Mouse (Mus musculus) intestine, embryonic 15.5 days (tissue): ENCODE measurements around the gene Hfe2. TPM values are rescaled to one million over a fixed set of nuclear protein-coding genes. Genes with fewer than 3 reads are reported as not detected.

ENCODE experiments used
- ATAC-seq: fragments of 200-750 bp; cut with Nextera tagmentation; 2 replicates; pipeline ENCODE4 v1.8.0; 2017; ENCODE audit warnings: moderate TSS enrichment, moderate library complexity
- H3K27ac ChIP-seq: fragments of 300-500 bp; sonication (generic); 2 replicates; pipeline ENCODE4 v1.5.1; 2015; ENCODE audit warnings: mild to moderate bottlenecking, inconsistent platforms
- H3K27me3 ChIP-seq: fragments of 300-500 bp; sonication (generic); replicated peaks from 2 replicates; pipeline ENCODE4 v1.6.1; 2015; ENCODE audit warnings: inconsistent platforms
- H3K36me3 ChIP-seq: fragments of 300-500 bp; sonication (generic); 2 replicates; pipeline ENCODE4 v1.6.1; 2015; ENCODE audit warnings: inconsistent platforms
- H3K4me1 ChIP-seq: fragments of 300-500 bp; sonication (generic); replicated peaks from 2 replicates; pipeline ENCODE4 v1.6.1; 2015; ENCODE audit warnings: inconsistent platforms
- H3K4me2 ChIP-seq: fragments of 300-500 bp; sonication (generic); replicated peaks from 2 replicates; pipeline ENCODE4 v1.6.1; 2015; ENCODE audit warnings: mild to moderate bottlenecking, inconsistent platforms
- H3K4me3 ChIP-seq: fragments of 300-500 bp; sonication (generic); replicated peaks from 2 replicates; pipeline ENCODE4 v1.5.1; 2015; ENCODE audit warnings: inconsistent platforms
- H3K9ac ChIP-seq: fragments of 300-500 bp; sonication (generic); 2 replicates; pipeline ENCODE4 v1.6.1; 2015; ENCODE audit warnings: inconsistent platforms
- H3K9me3 ChIP-seq: fragments of 300-500 bp; sonication (generic); 2 replicates; pipeline ENCODE4 v1.6.1; 2016; ENCODE audit warnings: inconsistent platforms
- WGBS: fragments of 180-500 bp; shearing (Covaris S2); methylation state at CpG from one replicate; pipeline ENCODE4 v1.1.7; 2015; 5-methylcytosine and 5-hydroxymethylcytosine counted together
- polyA plus RNA-seq: library from polyadenylated mRNA; unstranded; fragments of >200 nt; fragmentation: Nextera tagmentation; extraction: Ambion mirVana; gene quantifications from 2 replicates; pipeline ENCODE4 v1.2.1, GENCODE M21; 2015

Gene Hfe2
- polyA plus RNA-seq, 1 experiment from 2014 or later = 0.29 TPM

DNA sequence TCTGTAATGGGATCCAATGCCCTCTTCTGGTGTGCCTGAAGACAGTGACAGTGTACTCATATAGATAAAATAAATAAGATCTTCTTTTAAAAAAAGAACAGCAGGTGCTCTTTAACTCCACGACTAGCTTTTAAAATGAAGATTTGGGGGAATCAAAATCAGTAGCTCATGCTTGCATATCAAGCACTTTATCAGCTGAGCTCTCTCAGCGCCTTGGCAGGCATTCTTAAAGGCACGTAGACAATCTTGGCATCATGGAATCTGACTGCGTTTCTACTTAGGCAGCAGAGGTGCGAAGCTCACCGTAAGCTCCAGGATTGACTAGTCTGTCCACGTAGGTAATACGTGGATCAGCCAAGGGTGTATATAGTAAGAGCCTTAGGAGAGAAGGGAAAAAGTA lies 17.6 kb downstream of the Hfe2 start:
- Histone ChIP-seq H3K4me3 (no peak overlapping the region), H3K9me3 (no peaks in the 10 kb centered on the region), H3K27me3 (no peaks in the 10 kb centered on the region), H3K27ac (no peak overlapping the region), H3K4me1 (no peaks in the 10 kb centered on the region), H3K9ac (no peak overlapping the region), H3K4me2 (no peak overlapping the region), H3K36me3 (no peaks in the 10 kb centered on the region)
- 79% methylated on average over 8 of the region's 8 CpGs for WGBS
- ATAC-seq = no peak

DNA sequence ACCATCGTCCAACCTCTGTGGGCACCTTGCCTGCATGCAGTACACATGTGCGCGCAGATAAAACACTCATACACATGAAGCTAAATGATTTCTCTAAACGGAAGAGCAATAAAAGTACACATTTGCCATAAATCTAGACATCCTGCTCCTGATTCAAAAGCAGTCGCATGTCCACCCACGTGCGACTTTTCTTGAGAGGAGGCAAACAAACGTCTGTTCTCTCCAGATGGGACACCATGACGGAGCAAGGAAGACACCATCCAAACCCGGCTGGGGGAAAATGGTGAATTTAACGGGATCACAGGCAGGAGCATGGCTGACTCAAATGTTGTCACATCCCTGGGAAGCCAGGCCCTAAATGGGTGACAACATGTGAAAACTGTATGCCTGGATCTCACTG lies 18.4 kb downstream of the Hfe2 start:
- H3K9me3 ChIP-seq = no peaks in the 10 kb centered on the region
- H3K27ac ChIP-seq = no peak overlapping the region
- no peak for ATAC-seq
- no peaks in the 10 kb centered on the region for H3K36me3 ChIP-seq
- no peak overlapping the region for H3K4me3 ChIP-seq
- H3K4me1 ChIP-seq = no peaks in the 10 kb centered on the region
- no peak overlapping the region for H3K9ac ChIP-seq
- no peak overlapping the region for H3K4me2 ChIP-seq
- 78% methylated on average over 11 of the region's 11 CpGs for WGBS
- no peaks in the 10 kb centered on the region for H3K27me3 ChIP-seq

DNA sequence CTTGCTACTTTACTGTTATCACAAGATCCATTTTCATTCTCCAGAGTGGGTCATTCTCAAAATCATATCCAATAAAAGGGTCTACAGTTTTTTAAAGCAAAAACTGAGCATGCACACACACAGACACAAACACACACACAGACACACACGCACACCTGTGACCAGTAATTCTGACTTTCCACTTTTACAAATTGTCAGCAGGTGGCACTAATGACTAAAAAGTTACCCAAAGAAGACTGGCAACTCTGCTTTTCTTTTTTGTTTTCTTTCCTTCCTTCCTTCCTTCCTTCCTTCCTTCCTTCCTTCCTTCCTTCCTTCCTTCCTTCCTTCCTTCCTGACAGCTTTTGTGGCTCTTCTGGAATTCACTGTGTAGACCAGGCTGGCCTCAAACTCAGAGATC lies 20.6 kb downstream of the Hfe2 start:
- no peak overlapping the region for H3K27ac ChIP-seq
- no peak overlapping the region for H3K4me3 ChIP-seq
- no peak overlapping the region for H3K4me2 ChIP-seq
- H3K9ac ChIP-seq = no peak overlapping the region
- H3K36me3 ChIP-seq = no peaks in the 10 kb centered on the region
- no peaks in the 10 kb centered on the region for H3K9me3 ChIP-seq
- WGBS = 26% methylated on average over 1 of the region's 1 CpGs
- H3K27me3 ChIP-seq = no peaks in the 10 kb centered on the region
- no peak for ATAC-seq
- no peaks in the 10 kb centered on the region for H3K4me1 ChIP-seq

DNA sequence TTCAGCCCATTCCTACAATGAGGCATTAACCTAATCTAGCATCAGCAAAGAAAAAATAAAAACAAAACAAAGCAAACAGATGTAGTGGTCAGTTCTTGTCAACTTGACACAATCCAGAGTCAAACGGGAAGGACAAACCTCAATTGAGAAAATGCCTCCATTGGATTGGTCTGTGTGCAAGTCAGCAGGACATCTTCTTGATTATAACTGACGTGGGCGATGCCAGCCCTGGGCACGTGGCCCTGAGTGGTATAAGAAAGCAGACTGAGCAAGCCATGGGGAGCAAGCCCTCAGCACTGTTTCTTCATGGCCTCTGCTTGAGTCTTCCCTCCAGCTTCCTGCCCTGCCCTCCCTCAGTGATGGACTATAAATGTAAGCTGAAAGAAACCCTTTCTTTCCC lies 21.9 kb downstream of the Hfe2 start:
- WGBS = 51% methylated on average over 4 of the region's 4 CpGs
- Histone ChIP-seq H3K4me3 (no peak overlapping the region), H3K27ac (no peak overlapping the region), H3K9me3 (no peaks in the 10 kb centered on the region), H3K27me3 (no peaks in the 10 kb centered on the region), H3K4me1 (peaks cover 5% of the 10 kb centered on the region; the same call in 1 of the 2 replicates), H3K36me3 (no peaks in the 10 kb centered on the region), H3K9ac (no peak overlapping the region), H3K4me2 (no peak overlapping the region)
- peak; percentile 15; the same call in 1 of the 2 replicates for ATAC-seq

DNA sequence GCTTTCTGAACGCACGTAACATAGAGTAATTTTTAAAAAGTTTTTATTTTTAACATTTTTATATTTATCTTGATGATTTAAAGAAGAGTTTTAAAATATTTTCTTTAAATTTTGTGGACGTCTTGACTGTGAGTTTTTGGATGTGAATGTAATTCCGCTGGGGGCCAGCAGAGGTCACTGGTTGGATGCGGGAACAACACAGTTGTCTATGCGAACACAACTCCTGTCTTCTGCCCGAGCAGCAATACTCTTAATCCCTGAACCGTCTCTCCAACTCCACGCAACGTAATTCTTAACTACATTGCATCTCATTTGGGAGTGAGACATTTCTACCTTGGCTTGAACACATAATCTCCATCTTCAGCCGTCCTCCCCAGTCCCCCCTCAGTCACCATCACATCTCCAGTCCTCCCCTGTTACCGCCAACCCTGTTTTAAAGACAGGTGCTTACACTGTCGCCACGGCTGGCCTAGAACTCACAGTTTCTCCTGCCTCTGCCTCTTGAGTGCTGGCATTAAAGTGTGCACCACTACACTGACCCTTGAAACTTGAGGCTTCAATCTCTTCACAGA lies 22.5 kb downstream of the Hfe2 start:
- no peaks in the 10 kb centered on the region for H3K27me3 ChIP-seq
- H3K9ac ChIP-seq = no peak overlapping the region
- H3K36me3 ChIP-seq = no peaks in the 10 kb centered on the region
- peak; percentile 66 for ATAC-seq
- no peaks in the 10 kb centered on the region for H3K9me3 ChIP-seq
- WGBS = 10% methylated on average over 14 of the region's 14 CpGs
- H3K4me3 ChIP-seq = no peak overlapping the region
- H3K4me2 ChIP-seq = no peak overlapping the region; the same call in 1 of the 2 replicates
- H3K27ac ChIP-seq = no peak overlapping the region
- H3K4me1 ChIP-seq = peaks cover 6% of the 10 kb centered on the region; the same call in 1 of the 2 replicates

DNA sequence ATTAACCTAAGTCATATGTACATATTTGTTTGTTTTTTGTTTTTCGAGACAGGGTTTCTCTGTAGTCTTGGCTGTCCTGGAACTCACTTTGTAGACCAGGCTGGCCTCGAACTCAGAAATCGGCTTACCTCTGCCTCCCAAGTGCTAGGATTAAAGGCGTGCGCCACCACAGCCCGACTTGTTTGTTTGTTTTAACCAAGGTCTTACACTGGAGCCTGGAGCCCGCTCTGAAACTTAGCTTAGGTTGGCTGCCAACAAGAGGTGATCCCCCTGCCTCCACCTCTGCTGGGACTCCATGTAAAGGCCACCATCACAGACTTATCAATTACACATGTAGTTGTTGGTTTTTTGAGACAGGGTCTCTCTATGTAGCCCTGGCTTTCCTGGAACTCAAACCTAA lies 23.9 kb downstream of the Hfe2 start:
- H3K9me3 ChIP-seq = no peaks in the 10 kb centered on the region
- ATAC-seq = no peak
- no peak overlapping the region for H3K27ac ChIP-seq
- no peak overlapping the region for H3K4me3 ChIP-seq
- peaks cover 10% of the 10 kb centered on the region; the same call in 1 of the 2 replicates for H3K4me1 ChIP-seq
- WGBS = 78% methylated on average over 7 of the region's 7 CpGs
- H3K27me3 ChIP-seq = no peaks in the 10 kb centered on the region
- H3K4me2 ChIP-seq = no peak overlapping the region
- no peak overlapping the region for H3K9ac ChIP-seq
- no peaks in the 10 kb centered on the region for H3K36me3 ChIP-seq

DNA sequence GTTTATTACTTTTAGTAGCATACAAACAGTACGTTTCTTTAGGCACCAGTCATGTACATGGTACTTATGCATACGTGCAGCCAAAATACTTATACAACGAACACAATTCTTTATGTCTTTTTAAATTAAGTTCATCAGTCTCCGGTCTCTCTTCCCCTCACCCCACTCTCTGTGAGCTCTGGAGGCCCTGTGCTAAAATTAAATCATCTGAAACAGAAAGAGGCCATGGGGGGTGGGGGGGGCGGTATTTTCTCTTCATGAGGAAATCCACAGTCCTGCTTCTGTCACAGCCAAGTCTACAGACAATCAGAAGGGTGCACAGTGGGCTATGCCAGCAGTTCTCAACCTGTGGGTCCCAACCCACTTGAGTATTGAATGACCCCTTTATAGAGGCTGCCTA lies 24.4 kb downstream of the Hfe2 start:
- H3K27me3 ChIP-seq = no peaks in the 10 kb centered on the region
- no peak for ATAC-seq
- no peak overlapping the region for H3K4me2 ChIP-seq
- no peak overlapping the region for H3K9ac ChIP-seq
- no peaks in the 10 kb centered on the region for H3K9me3 ChIP-seq
- peaks cover 13% of the 10 kb centered on the region; the same call in 1 of the 2 replicates for H3K4me1 ChIP-seq
- no peak overlapping the region for H3K4me3 ChIP-seq
- no peak overlapping the region for H3K27ac ChIP-seq
- 76% methylated on average over 5 of the region's 5 CpGs for WGBS
- H3K36me3 ChIP-seq = no peaks in the 10 kb centered on the region

DNA sequence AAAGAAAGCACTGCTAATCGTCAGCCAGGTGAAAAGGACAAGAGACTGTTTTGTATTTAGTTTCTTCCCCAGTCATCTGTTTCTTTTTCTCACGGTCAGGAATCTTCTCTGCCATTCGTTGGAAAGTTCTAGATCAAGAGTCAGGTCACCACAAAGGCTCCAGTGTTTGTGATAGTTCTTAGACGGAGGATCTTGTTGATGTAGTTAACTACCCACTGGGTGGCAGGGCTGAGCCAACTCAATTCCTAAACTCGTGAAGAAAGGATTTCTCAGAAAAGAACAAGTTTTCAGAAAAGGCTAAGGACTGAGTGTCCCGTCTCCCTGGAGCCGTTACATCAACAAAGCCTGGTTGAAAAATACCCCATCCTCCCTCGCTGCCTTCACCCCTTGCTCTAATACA lies 26.2 kb downstream of the Hfe2 start:
- no peak for ATAC-seq
- WGBS = 9% methylated on average over 8 of the region's 8 CpGs
- Histone ChIP-seq H3K4me3 (no peak overlapping the region), H3K9me3 (no peaks in the 10 kb centered on the region), H3K9ac (no peak overlapping the region), H3K4me2 (no peak overlapping the region), H3K27me3 (no peaks in the 10 kb centered on the region), H3K27ac (no peak overlapping the region), H3K36me3 (no peaks in the 10 kb centered on the region), H3K4me1 (peaks cover 26% of the 10 kb centered on the region)

DNA sequence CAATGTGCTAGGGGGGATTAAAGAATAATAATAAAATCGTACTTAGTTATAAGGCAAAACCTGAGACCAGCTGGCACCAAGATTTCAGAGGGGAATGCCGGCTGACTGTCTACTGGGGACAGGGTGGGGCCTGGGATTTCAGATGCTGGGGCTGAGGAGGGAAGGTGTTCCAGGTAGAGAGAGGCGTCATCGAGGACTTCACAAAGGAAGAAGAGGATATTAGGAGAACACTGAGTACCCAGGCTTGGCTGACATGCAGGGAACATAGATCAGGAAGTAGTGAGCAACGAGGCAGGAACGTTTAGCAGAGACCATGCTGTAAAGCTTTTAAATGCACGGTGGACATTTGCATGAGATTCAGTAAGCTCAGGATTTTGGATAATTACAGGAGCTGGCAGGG lies 26.9 kb downstream of the Hfe2 start:
- H3K4me2 ChIP-seq = no peak overlapping the region
- no peak overlapping the region for H3K9ac ChIP-seq
- no peak overlapping the region for H3K27ac ChIP-seq
- H3K27me3 ChIP-seq = no peaks in the 10 kb centered on the region
- peaks cover 27% of the 10 kb centered on the region for H3K4me1 ChIP-seq
- ATAC-seq = no peak
- WGBS = 52% methylated on average over 7 of the region's 7 CpGs
- no peak overlapping the region for H3K4me3 ChIP-seq
- no peaks in the 10 kb centered on the region for H3K36me3 ChIP-seq
- H3K9me3 ChIP-seq = no peaks in the 10 kb centered on the region

DNA sequence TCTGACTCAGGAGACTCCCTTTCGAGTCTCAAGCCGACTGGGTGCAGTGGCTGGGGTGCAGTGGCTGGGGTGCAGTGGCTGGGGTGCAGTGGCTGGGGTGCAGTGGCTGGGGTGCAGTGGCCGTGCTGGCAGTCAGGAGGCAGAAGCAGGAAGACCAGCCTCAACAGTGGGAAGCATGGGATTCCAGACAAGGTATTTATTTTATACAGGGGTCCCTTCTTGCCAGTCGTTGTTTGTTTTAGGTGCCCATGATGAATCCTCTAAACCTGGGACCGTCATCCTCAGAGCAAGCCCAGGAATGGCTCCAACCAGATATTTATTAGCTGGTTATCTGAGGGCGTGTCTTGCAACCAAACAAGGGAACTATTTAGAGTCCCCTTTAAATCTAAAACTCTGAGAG lies 28.6 kb downstream of the Hfe2 start:
- ATAC-seq = no peak
- no peaks in the 10 kb centered on the region for H3K36me3 ChIP-seq
- peaks cover 27% of the 10 kb centered on the region for H3K4me1 ChIP-seq
- no peak overlapping the region for H3K4me2 ChIP-seq
- WGBS = 60% methylated on average over 6 of the region's 6 CpGs
- H3K9me3 ChIP-seq = no peaks in the 10 kb centered on the region
- no peak overlapping the region for H3K9ac ChIP-seq
- no peaks in the 10 kb centered on the region for H3K27me3 ChIP-seq
- H3K4me3 ChIP-seq = no peak overlapping the region
- no peak overlapping the region for H3K27ac ChIP-seq

DNA sequence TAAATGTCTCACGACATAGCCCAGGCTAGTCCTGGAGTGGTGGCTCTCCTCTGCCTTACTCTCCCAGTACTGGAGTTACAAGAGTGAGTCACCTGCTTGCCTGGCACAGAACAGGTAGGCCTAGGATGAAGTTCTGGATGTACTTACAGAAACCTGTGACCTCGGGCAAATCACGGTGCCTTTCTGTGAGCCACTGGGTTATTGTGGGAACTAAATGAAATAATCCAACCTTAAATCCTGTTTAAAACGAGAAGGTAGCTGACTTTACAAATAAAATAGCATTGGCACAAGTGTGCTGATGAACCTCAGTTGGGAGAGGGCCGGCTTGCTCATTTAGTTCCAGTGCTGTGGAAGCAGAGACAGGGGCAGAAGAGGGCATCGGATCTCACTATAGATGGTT lies 29.3 kb downstream of the Hfe2 start:
- Histone ChIP-seq H3K36me3 (no peaks in the 10 kb centered on the region), H3K27ac (no peak overlapping the region), H3K27me3 (no peaks in the 10 kb centered on the region), H3K9ac (no peak overlapping the region), H3K4me1 (peaks cover 27% of the 10 kb centered on the region), H3K4me3 (no peak overlapping the region), H3K4me2 (no peak overlapping the region), H3K9me3 (no peaks in the 10 kb centered on the region)
- no peak for ATAC-seq
- WGBS = 78% methylated on average over 6 of the region's 6 CpGs

DNA sequence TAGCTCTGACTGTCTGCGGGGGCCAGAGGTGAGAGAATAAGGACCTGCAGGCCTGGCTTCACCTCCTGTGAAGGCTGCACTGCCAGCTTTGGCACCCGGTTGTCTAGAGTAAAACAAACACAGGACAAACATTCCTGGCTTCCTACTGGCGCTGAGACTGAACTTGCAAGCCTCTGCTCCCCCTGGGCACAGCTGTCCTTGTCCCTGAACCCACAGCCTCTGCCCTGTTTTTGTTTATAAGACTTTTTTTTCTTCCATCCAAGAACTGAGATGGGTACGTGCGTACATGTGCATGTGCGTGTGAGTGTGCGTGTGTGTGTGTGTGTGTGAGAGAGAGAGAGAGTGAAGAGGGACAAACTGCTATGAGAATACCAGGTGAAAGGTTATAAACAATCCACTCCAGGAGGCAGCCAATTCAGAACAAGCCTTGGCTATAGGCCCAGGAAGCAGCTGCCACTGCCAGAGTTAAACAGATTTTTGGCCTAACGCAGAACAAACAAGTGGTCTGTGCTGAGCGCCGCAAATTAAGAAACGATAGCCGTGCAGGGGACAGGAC lies 30.1 kb downstream of the Hfe2 start:
- H3K9me3 ChIP-seq = no peaks in the 10 kb centered on the region
- H3K4me2 ChIP-seq = 0 out of 2 replicates have a peak overlapping the region, but pooled peaks have one; percentile 10
- H3K4me3 ChIP-seq = no peak overlapping the region
- no peaks in the 10 kb centered on the region for H3K36me3 ChIP-seq
- H3K9ac ChIP-seq = no peak overlapping the region
- 23% methylated on average over 12 of the region's 12 CpGs for WGBS
- H3K27ac ChIP-seq = peak overlapping the region; percentile 78
- no peaks in the 10 kb centered on the region for H3K27me3 ChIP-seq
- peaks cover 34% of the 10 kb centered on the region for H3K4me1 ChIP-seq
- ATAC-seq = peak; percentile 13; the same call in 1 of the 2 replicates

DNA sequence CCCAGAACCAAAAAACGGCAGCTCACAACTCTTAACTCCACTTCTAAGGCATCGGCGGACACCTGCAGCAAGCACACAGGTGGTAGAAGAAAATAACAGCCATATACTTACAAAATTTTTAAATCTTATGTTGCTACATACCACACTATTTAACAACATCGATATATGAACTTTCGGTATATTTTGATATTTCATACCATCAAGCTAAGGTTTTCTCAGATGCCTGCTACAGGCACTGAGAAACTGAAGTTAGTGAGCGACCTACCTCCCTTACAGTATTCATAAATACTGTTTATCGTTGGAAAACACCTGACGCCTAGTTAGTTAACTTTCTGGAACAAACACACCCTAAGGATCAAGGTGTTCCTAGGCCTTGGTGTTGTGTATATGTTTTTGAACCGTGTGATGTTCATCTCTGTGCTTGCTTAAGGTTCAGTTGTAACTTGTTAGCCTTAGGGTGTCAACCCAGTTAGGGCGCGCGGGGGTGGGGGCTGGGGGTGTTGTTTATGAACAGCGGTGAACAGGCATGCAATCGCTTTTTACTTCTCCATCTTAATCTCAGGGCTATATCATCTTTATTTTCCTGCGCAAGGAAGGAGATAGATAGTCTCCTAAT lies 31.1 kb downstream of the Hfe2 start:
- WGBS = 66% methylated on average over 15 of the region's 15 CpGs
- Histone ChIP-seq H3K4me2 (peak overlapping the region; percentile 83), H3K9me3 (no peaks in the 10 kb centered on the region), H3K4me3 (peak overlapping the region; percentile 62; the same call in 1 of the 2 replicates), H3K4me1 (peaks cover 43% of the 10 kb centered on the region), H3K36me3 (peaks cover 5% of the 10 kb centered on the region; the same call in 1 of the 2 replicates), H3K27ac (peak overlapping the region; percentile 95), H3K9ac (no peak overlapping the region), H3K27me3 (no peaks in the 10 kb centered on the region)
- no peak for ATAC-seq
